Mouse (Mus musculus) layer of hippocampus, postnatal 36 days (tissue): ENCODE data around the gene Sprr2a3. TPM values are rescaled to one million over a fixed set of nuclear protein-coding genes. Genes with fewer than 3 reads are reported as not detected.

Source experiments
- total RNA-seq, 2 experiments: library from RNA; stranded (reverse); gene quantifications; 2 replicates each; pipeline ENCODE4 v1.2.3; 2021

The Sprr2a3 gene
- total RNA-seq, 2 experiments from 2014 or later: not detected

Other genes starting within 250 kb of the Sprr2a3 start
- gene Lor, start 202.3 kb upstream of the Sprr2a3 start, total RNA-seq: 1 to 10 TPM; 3.0 to 4.1 TPM
- not detected for gene Prr9, start 161.5 kb upstream of the Sprr2a3 start, total RNA-seq
- not detected for gene Lelp1, start 142.7 kb upstream of the Sprr2a3 start, total RNA-seq
- not detected for gene Sprr2a1, start 69.6 kb upstream of the Sprr2a3 start, total RNA-seq
- not detected for gene Sprr2a2, start 69.5 kb upstream of the Sprr2a3 start, total RNA-seq
- not detected for gene Sprr2b, start 31.2 kb downstream of the Sprr2a3 start, total RNA-seq
- gene Sprr2d, start 53.7 kb downstream of the Sprr2a3 start, total RNA-seq: not detected
- not detected for gene Sprr2e, start 66.7 kb downstream of the Sprr2a3 start, total RNA-seq
- gene Sprr2f, start 79.8 kb downstream of the Sprr2a3 start, total RNA-seq: not detected
- not detected for gene Sprr2h, start 100.3 kb downstream of the Sprr2a3 start, total RNA-seq
- not detected for gene Sprr2i, start 122.6 kb downstream of the Sprr2a3 start, total RNA-seq
- not detected for gene Sprr2j-ps, start 132.7 kb downstream of the Sprr2a3 start, total RNA-seq
- 1 to 10 TPM; 1.2 to 3.7 TPM for gene Gm9774, start 144.0 kb downstream of the Sprr2a3 start, total RNA-seq
- not detected for gene Sprr2k, start 147.2 kb downstream of the Sprr2a3 start, total RNA-seq
- gene Sprr1b, start 153.4 kb downstream of the Sprr2a3 start, total RNA-seq: not detected
- not detected for gene Sprr3, start 173.3 kb downstream of the Sprr2a3 start, total RNA-seq
- not detected for gene Sprr1a, start 200.5 kb downstream of the Sprr2a3 start, total RNA-seq
- gene Sprr4, start 215.1 kb downstream of the Sprr2a3 start, total RNA-seq: not detected
- gene 2310046K23Rik, start 249.1 kb downstream of the Sprr2a3 start, total RNA-seq: not detected